Mouse (Mus musculus) megakaryocyte progenitor cell, adult 5-6 weeks (primary cell): ENCODE results near the gene Pin1. TPM values are rescaled to one million over a fixed set of nuclear protein-coding genes. Genes with fewer than 3 reads are reported as not detected.
"Not testable (repeated sequence)": the region's sequence is repeated elsewhere in the genome, so short reads cannot be mapped to it uniquely, and the experiment has no call there.

ENCODE experiments used
- ATAC-seq: replicated peaks from 2 replicates; pipeline ENCODE4 v1.8.0; 2016; ENCODE audit warnings: mild to moderate bottlenecking, moderate TSS enrichment, inconsistent platforms; ENCODE audit not compliant: poor library complexity
- total RNA-seq, 2 experiments: library from RNA; stranded (forward) in 1 of 2; stranded (reverse) in 1 of 2; fragments of 157-497, 149-512 nt in 1 of 2; fragments of 200-1000 nt in 1 of 2; gene quantifications; 2 replicates each; pipeline versions ENCODE4 v1.2.3 to v1.2.4; 2015 to 2017

Gene Pin1
- total RNA-seq (2015) (14.7 and 18.5 TPM in 2 replicates), total RNA-seq (2017) (14.7 and 19.1 TPM in 2 replicates)

DNA sequence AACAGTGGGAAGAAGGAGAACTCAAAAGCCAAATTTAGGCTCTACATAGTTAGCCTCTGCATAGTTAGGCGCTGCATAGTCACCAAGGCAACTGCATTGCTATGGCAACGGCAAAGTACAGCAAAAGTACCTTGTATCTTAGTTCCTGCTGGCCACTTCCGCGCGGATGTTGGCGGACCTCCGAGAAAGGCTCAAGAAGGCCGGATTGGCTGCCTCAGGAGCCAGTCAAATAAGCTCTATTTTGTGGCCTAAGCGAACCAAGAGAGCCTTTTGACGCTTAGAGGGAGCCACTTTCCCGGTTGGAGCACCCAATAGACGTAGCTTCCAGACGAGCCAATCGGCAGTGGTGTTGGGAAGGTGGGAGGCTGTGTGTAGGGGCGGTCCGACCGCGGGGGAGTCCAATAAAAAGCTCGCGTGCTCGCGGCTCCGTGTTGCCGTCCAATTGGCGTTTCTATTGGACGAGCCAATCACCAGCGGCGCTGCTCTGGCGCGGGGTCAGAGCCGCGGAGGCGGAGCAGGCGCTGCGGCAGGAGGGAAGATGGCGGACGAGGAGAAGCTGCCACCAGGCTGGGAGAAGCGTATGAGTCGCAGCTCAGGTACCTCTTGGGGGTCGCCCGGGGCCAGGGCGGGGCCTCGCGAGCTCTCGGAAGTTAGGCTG is at the start of gene Pin1:
Gene Pin1 (plus strand): TSS at position 494 of the 658 bp plus-strand sequence.
- ATAC-seq: peak; percentile 92

DNA sequence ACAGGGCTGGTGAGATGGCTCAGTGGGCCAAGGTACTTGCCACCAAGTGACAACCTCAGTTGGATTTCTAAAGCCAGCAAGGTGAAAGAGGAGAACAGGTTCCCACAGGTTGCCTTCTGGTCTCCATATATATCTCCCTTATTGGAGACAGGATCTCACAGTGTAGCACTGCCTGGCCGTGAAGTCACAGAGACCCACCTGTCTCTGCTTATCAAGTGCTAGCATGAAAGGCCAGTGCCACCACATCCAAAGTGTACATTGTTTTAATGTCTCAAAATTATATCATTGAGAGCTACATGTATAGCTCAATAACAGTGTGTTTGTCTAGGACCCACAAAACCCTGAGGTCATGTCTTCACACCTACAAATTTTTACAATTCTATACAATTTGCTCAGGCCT is 45.6 kb upstream of the Pin1 start:
- no peak for ATAC-seq

DNA sequence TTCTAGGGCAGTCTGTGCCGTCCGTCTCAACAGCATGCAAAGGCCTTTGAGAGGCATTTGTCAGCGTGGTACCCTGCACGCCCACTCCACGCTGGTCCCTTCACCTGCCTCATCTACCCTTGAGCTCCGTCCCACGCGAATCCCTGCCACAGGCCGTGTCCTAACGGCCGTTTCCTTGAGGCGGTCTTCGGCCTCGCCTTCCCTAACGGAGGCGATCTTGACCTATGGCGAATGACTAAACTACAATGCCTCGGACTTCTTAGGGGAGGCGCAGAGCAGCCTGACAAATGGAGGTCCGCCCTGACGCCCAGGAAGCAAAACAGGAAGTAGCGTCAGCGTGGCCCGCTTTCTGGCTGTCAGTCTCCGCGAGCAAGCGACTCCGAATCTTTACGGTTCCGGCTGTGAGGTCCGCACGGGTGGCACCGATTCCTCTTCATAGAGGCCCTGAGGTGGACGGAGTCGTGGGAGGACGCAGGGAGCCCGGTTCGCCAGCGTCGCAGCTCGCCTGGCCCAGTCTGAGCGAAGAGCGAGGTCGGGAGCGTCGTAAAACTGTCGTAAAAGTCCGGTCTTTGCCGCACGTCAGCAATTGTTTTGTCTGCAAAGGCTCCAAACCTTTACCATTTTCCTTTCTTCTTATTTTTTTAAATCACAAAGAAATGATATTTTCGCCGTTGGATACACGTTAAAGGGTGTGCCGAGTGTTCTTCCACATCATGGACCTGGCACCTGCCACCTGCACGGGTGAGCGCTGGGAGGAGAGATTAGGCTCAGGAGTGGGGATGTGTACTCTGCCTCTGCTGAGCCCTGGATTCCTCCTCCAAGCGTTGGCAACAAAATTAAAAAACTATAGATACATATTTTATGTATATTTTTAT is 44.6 kb upstream of the Pin1 start:
- ATAC-seq: peak; percentile 96

DNA sequence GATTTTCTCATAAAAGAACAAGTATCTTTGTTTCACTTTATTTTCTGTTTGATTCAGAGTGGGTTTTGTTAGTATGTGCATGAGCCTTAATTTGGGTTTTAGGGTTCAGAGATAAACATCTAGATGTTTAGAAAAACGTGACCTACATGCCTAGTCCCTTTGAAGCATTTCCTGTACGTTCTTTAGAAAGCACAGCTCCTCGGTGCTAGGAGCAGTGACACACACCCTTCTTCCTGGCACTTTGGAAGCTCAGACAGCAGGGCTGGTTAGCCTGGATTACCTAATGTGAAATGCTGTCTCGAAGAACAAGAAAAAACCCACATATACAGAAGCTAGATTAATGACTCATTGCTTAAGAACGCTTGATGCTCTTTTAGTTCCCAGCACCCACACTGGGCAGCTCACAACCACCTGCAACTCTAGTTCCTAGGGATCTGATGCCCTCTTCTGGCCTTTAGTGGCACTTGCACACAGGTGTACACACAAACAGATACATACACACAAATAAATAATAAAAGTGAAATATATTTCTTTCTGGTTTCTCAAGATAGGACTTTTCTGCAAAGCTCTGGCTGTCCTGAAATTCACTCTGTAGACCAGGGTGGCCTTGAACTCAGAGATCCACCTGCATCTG is 41.9 kb upstream of the Pin1 start:
- no peak for ATAC-seq

DNA sequence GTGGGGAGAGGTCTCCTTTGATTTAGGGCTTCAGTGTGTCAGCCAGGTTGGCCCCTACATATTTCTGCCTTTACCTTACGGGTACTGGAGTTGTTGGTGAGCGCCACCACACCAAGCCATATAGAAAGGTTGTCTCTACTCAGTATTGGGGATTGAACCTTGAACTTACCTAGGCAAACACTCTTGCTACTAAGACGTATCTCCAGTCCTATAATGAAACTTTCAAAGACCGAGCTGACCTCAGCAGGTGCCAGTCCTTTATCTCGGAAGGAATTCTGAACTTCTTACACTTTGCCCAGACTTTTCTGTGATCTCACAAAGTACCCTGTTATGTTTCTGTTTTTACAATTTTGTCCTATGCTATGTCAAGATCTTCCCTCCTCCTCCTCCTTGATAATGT is 39.9 kb upstream of the Pin1 start:
- ATAC-seq: no peak

DNA sequence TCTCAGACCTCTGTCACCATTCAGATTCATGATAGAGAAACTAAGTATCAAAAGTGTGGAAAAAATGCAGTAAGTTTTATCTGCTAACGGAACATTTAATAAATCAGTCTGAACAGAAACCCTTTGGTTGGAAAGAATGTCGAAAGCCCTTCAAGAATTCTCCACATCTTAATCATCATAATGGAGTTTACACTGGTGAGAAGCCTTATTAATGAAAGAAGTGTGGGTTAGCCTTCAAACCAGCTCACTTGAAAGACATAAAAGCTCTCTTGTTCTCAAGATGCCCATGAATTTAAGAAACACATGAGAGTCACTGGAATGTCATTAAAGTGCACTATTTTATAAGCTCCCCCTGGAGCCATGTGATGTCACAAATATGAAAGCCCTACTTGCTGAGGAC is 35.2 kb upstream of the Pin1 start:
- ATAC-seq: no peak

DNA sequence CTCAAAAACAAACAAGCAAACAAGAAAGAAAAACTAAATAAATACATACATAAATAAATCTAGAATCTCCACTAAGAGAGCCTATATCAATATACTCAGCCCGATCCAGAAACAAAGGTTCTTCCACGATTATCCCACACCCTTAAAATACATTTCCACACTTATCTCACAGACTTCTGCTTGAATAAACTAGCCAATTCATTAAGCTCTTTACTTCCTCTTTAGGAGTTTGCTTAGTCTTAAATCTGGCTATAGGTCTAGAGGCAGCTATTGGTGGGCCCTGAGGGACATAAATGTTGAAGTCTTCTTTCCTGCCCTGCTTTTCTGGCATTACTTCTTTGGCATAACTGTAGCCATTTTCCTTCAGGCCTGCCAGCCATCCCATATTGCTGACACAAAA is 20.6 kb upstream of the Pin1 start:
- ATAC-seq: no peak

DNA sequence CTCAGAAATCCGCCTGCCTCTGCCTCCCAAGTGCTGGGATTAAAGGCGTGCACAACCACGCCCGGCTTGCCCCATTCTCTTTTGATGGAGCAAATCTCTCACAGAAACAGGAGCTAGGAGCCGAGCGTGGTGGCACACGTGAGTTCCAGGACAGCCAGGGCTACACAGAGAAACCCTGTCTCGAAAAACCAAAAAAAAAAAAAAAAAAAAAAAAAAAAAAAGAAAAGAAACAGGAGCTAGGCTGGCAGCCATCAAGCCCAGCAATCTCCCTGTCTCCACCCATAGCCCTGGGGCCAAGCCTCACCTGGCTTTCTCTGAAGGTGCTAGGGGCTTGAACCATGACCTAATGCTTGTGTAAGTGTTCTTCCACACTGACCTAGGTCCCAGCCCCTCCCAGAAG is 16.2 kb upstream of the Pin1 start:
- not testable (repeated sequence) for ATAC-seq

DNA sequence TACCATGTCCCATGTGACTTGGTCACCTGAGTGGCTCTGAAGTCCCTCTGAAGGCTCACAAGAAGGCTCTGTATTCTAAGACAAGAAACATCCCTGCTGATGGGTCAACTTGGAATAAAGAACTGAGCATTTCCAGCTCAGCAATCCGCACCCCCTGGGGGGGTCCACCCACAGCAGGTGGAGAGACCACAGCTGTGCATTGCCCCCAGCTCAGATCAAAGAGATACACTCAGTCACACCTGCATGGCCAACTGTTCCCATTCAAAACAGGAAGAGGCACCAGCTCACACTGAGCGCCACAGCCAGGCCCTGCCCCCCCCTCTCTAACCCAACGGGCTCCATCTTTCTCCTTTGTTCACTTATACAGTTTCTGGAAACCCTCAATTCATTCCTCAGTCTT is 15.6 kb upstream of the Pin1 start:
- no peak for ATAC-seq

DNA sequence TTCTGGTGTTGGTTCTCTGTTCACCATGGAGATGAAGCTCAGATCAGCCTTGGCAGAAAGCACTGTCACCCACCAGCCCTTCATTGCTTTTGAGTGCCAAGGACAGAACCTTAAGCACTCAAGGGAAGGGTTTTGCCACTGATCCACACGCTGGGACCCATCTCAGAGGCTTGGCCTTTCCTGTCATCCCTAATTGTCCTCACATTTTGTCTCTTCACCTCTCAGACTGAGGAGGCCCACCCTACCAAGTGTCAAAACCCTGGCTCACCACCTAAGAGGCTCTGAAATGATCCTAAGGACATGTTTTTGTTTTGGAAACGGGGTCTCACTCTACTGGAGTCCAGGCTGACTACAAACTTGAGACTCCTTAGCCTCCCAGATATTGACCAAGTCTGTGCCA is 15.1 kb upstream of the Pin1 start:
- no peak for ATAC-seq

DNA sequence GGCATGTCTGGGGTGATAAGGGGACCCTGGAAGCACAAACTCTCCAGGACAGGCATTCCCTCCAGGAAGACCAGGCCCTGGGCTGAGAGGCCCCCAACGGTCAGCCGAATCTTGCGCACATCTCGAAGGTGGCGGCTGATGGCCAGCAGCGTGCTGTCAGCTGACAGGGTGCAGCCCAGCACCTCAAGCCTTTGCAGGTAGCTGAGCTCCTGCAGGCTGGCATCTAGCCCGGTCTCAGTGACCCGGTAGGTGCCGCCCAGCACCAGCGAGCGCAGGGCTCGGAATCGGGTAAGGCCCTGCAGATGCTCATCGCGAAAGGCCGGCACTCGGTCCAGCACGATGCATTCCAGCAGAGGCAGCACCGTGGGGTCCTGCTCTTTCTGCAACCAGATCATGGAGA is 13.3 kb upstream of the Pin1 start:
- no peak for ATAC-seq

DNA sequence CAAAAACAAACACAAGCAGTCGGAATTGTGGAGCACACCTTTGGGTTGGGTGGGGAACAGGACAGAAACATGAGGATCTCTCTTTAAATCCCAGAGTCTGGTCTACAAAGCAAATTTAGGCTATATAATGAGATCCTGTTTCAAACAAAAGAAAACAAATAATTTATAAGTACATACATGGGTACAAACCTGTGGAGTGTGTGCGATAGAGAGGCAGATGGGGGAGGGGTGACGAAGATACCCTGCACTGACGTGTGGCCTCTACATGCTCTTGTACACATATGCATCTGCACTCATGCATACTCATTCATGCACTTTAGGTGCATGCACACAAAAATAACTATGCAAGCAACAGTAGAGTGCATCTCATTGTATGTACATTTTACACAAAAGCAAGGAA is 12.4 kb upstream of the Pin1 start:
- no peak for ATAC-seq

DNA sequence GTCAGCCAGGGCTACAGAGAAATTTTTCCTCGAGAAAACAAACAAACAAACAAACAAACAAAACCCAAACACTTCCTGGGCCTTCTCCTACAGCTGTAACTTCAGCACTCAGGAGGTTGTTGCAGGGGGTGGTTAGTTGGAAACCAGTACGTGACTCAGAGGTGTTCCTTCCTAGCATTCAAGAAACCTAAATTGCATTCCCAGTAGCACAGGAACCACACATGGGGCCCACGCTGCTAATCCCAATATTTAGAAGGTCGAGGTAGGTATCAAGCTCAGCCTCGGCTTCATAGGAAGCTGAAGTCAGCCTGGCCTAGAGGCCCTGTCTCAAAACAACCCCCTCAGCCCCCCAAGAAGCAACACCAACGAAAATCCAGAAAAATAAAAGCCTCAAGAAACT is 10.4 kb upstream of the Pin1 start:
- no peak for ATAC-seq

DNA sequence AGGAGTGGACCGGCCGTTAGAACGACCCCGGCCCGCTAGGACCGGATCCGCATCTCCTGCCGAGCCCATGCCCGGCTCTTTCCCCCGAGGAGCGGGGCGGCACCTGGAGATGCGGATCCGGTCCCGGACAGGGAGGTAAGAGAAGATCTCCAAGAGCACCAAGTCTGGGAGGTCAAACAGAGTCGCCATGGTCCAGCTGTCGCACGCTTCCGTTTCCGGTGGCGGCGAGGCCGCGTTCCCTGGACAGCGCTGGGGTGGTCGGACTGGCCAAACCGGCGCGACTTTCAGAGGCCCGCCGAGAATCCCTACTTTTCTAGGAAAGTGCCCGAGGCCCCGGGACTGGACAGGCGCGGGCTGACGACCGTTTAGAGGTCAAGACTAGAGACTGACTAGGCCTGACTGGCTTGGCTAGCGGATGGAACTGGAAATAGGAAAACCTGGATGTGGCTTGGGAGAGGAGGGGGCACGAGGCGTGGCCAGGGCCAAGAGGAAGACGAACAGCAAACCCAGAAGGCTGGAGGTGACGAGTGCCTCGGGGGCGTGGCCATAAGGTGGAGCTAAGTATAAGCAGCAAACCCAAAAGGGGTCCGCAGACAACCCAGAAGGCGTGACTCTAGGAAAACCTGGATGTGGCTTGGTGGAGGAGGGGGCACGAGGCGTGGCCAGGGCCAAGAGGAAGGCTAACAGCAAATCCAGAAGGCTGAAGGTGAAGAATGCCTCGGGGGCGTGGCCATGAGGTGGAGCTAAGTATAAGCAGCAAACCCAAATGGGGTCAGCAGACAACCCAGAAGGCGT is 9.6 kb upstream of the Pin1 start, which contains the start of gene Ubl5:
Gene Ubl5 (plus strand): TSS at position 778 of the 795 bp plus-strand sequence.
- peak; percentile 48 for ATAC-seq

DNA sequence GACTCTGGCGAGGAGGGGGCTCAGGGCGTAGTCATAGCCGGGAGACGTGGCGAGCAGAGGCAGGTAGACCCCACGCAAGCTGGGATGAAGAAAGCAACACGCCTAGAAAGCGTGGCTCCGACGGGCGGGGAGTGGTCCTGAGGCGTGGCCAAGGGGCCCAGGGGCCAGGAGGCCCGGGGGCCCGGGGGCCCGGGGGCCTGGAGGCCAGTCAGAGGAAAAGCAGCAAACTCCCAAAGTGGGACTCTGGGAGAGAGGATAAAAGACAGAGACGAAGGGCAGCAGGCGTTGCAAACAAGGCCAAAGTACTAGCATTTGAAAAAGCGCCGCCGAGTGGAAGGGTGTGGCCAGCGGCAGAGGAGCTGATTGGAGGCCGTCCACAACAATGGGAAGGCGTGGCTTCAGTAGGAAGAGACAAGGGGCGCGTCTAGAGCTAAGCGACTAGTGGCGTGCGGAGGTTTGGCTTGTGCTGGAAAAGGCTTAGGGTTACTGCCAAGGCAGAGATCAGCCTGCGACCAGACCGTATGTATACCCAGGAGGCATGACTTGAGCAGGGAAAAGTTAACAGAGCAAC is 8.9 kb upstream of the Pin1 start:
- peak; percentile 79 for ATAC-seq

DNA sequence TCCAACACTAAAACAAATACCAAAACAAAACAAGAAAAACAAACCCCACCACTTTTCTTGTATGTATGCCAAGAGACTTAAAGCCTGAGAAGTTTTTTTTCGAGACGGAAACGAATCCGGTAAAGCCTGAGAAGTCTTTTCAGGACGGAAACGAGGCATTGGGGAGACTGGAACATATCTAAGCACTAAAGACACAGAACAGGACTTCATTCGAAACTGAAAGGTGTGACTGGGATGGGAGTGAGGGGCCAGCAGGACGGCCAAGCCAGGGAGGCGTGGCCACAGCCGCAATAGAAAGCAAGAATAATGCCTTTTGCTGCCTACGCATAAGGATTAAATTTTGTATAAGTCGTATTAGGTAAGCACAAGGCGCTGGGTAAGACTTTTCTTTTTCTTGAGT is 8.1 kb upstream of the Pin1 start:
- no peak for ATAC-seq

DNA sequence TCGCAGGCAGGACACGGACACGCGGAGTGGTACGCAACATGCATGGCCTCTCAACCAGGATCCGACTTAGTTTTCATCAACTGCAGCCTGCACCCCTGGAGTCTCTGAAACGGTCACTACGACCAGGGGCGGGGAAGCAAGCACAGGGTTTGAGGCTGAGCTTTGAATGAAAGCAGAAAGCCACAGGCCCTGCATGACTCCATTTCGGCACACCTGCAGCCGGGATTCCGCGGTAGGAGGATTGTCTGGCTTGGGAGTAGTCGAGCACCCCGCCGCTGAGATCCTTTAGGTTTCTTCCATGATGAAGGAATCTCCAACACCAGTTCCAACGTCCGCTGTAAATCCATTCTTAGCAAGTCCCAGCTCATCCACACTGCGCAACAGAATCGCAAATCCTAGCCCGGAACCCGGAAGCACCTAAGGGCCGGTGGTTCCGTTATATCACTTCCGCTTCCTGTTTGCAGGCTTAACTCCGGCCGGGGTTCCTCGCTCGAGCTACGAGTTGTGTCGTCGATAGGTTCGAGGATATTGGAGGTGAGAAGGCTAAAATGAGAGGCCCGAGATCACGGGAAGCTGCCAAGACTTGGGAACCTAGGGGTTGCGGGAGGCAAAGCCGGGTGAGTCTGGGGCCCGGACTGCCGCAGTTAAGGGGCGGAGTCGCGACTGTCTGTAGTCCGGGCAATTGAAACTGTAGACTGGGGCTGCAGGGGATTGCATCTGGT is 7.4 kb upstream of the Pin1 start, which contains the start of gene Fbxl12:
Gene Fbxl12 (minus strand): TSS at position 408 of the 722 bp plus-strand sequence.
- peak; percentile 65 for ATAC-seq

DNA sequence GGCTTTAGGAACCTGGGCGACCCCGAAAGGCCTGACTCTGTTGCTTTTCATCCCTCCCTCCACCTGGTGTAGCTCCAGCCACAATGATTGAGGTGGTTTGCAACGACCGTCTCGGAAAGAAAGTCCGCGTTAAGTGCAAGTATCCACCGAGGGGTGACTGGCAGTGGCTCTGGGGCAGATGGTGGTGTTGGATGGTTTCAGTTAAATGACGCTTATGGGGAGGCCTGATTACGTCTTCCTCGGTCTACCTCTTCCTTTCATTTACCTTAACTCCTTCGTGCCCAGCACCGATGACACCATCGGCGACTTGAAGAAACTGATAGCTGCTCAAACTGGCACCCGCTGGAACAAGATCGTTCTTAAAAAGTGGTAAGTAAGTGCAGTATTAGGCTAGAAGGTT is 6.8 kb upstream of the Pin1 start:
- peak; percentile 32 for ATAC-seq

DNA sequence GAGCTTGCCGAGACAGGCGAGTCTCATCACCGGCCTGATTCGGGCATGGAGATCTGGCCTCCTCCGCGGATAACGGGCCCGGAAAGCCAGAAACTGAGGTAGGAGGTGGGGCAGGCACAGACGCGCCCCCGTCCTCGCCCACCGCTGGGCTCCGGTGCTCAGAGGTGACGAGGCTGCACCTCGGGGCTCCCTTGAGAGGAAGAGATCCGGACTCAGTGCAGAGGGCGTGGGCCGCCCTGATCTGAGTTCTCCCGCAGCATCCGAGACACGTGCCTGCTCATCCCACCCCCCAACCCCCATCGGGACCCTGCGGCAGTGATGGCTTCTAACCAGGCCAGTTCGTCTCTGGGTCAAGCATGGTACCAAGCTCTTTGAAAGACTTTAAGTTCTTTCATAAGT is 364 bp downstream of the Pin1 start:
- peak; percentile 9 for ATAC-seq

DNA sequence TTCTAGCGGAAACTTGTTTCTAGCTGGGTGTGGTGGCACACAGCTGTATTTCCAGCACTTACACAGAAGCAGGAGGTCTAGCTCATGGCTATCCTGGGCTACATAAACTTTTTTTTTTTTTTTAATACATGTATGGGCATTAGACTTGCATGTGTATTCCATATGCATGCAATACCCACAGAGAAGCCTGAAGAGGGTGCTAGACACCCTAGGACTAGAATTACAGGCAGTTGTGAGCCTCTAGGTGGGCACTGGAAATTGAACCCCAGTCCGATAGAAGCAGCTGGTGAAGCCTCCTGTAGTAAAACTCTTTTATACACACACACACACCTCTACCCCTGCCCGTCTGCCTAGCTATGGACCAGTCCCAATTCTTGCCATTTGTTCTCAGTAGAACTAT is 2.0 kb downstream of the Pin1 start:
- no peak for ATAC-seq
